18 mouse cellular contexts compared by ENCODE assay signal in genomic region chr11:117619581-117619980, GRCm38 (mm10). TPM values are rescaled to one million over a fixed set of nuclear protein-coding genes. Genes with fewer than 3 reads are reported as not detected.
DNase-seq lines count a peak whose midpoint lies in the region; ATAC-seq and TF ChIP-seq lines count a peak whose summit lies in the region.
"Had no signal": no experiment of that assay in that cellular context is flagged by ENCODE, and none has a peak within 500 bp of the region (broad histone marks: within the 10 kb centered on the region; RNA-seq: fewer than 3 reads in every experiment).

No protein-coding gene starts in this region.

- ATAC-seq in hindbrain, embryonic 14.5 days (ENCODE audit: low FRiP score): no peak
- ATAC-seq in hindbrain, postnatal 0 days: no peak
- no peak for ATAC-seq in embryonic facial prominence, embryonic 13.5 days (ENCODE audit: insufficient number of reproducible peaks, insufficient read depth, low FRiP score, low TSS enrichment, low read depth)
- ATAC-seq in neural tube, embryonic 14.5 days (ENCODE audit: low read depth): no peak
- ATAC-seq: liver, postnatal 0 days had no signal

- 0 out of 2 replicates have a peak overlapping the region, but pooled peaks have one; percentile 80 for H3K27ac ChIP-seq in hindbrain, embryonic 14.5 days
- H3K27ac ChIP-seq in hindbrain, postnatal 0 days: no peak overlapping the region
- H3K27ac ChIP-seq in embryonic facial prominence, embryonic 13.5 days: no peak overlapping the region
- H3K27ac ChIP-seq in limb, embryonic 10.5 days: 0 out of 2 replicates have a peak overlapping the region, but pooled peaks have one; percentile 21
- peak overlapping the region; percentile 22 for H3K27ac ChIP-seq in neural tube, embryonic 14.5 days (ENCODE audit: low read depth, low read length)
- no peak overlapping the region for H3K27ac ChIP-seq in layer of hippocampus, adult 2 months
- H3K27ac ChIP-seq: embryonic facial prominence, embryonic 15.5 days; heart, embryonic 15.5 days had no signal

- no peak overlapping the region for H3K4me3 ChIP-seq in hindbrain, embryonic 14.5 days (replicated peaks; ENCODE audit: low read length)
- no peak overlapping the region for H3K4me3 ChIP-seq in hindbrain, postnatal 0 days (ENCODE audit: low read length)
- H3K4me3 ChIP-seq in embryonic facial prominence, embryonic 13.5 days: no peak overlapping the region
- H3K4me3 ChIP-seq in limb, embryonic 10.5 days: no peak overlapping the region
- no peak overlapping the region for H3K4me3 ChIP-seq in neural tube, embryonic 14.5 days (ENCODE audit: low read depth, low read length)
- H3K4me3 ChIP-seq in layer of hippocampus, adult 2 months: no peak overlapping the region
- H3K4me3 ChIP-seq: embryonic facial prominence, embryonic 15.5 days; heart, embryonic 15.5 days; midbrain, embryonic 12.5 days had no signal

- no peak for TF ChIP-seq CTCF in hindbrain, postnatal 0 days (IDR thresholded peaks at IDR 0.05; ENCODE audit: low read depth)
- no peak for TF ChIP-seq CTCF in layer of hippocampus, adult 2 months (conservative IDR thresholded peaks at IDR 0.05)

- H3K9ac ChIP-seq in hindbrain, embryonic 14.5 days: no peak overlapping the region
- no peak overlapping the region for H3K9ac ChIP-seq in hindbrain, postnatal 0 days (replicated peaks; ENCODE audit: low read length)
- 0 out of 2 replicates have a peak overlapping the region, but pooled peaks have one; percentile 21 for H3K9ac ChIP-seq in embryonic facial prominence, embryonic 13.5 days
- no peak overlapping the region; the same call in 1 of the 2 replicates for H3K9ac ChIP-seq in neural tube, embryonic 14.5 days (replicated peaks; ENCODE audit: low read depth, low read length)
- H3K9ac ChIP-seq: embryonic facial prominence, embryonic 15.5 days; heart, embryonic 15.5 days; liver, postnatal 0 days; midbrain, embryonic 12.5 days had no signal

- WGBS in hindbrain, embryonic 14.5 days: 51% methylated on average over 10 of the region's 10 CpGs
- 47% methylated on average over 10 of the region's 10 CpGs for WGBS in hindbrain, postnatal 0 days
- 48% methylated on average over 10 of the region's 10 CpGs for WGBS in embryonic facial prominence, embryonic 13.5 days
- WGBS in limb, embryonic 10.5 days: 25% methylated on average over 10 of the region's 10 CpGs
- 34% methylated on average over 10 of the region's 10 CpGs for WGBS in neural tube, embryonic 14.5 days

- H3K9me3 ChIP-seq in hindbrain, embryonic 14.5 days (ENCODE audit: control insufficient read depth, low read length): no peaks in the 10 kb centered on the region
- H3K9me3 ChIP-seq in hindbrain, postnatal 0 days (ENCODE audit: low read length): no peaks in the 10 kb centered on the region
- no peaks in the 10 kb centered on the region for H3K9me3 ChIP-seq in embryonic facial prominence, embryonic 13.5 days
- H3K9me3 ChIP-seq in limb, embryonic 10.5 days (replicated peaks): no peaks in the 10 kb centered on the region
- no peaks in the 10 kb centered on the region for H3K9me3 ChIP-seq in neural tube, embryonic 14.5 days (ENCODE audit: control insufficient read depth, low read length)
- H3K9me3 ChIP-seq: embryonic facial prominence, embryonic 15.5 days; heart, embryonic 15.5 days; midbrain, embryonic 12.5 days had no signal

- no peak for DNase-seq in hindbrain, embryonic 14.5 days (ENCODE audit: low spot score)
- no peak for DNase-seq in hindbrain, postnatal 0 days (ENCODE audit: low spot score)
- no peak for DNase-seq in limb, embryonic 10.5 days (ENCODE audit: low spot score)
- no peak for DNase-seq in layer of hippocampus, adult 2 months (ENCODE audit: low spot score in 2 of 2)
- DNase-seq in spleen, adult 18-20 months: no peak
- DNase-seq in adrenal gland, adult 18-20 months (ENCODE audit: low spot score in 2 of 2): no peak
- DNase-seq: B cell, adult 2 months; cerebellum, adult 18-20 months; kidney, postnatal 10 days; left cerebral cortex, postnatal 4 days; liver, postnatal 0 days; lung, postnatal 36 days; right cerebral cortex, adult 18-20 months had no signal

- peaks cover 23% of the 10 kb centered on the region for H3K4me1 ChIP-seq in hindbrain, embryonic 14.5 days (replicated peaks; ENCODE audit: control insufficient read depth, insufficient read depth, low read length)
- H3K4me1 ChIP-seq in hindbrain, postnatal 0 days (ENCODE audit: insufficient read depth, low read length): peaks cover 12% of the 10 kb centered on the region
- H3K4me1 ChIP-seq in embryonic facial prominence, embryonic 13.5 days: peaks cover 43% of the 10 kb centered on the region
- peaks cover 48% of the 10 kb centered on the region for H3K4me1 ChIP-seq in limb, embryonic 10.5 days
- peaks cover 28% of the 10 kb centered on the region for H3K4me1 ChIP-seq in neural tube, embryonic 14.5 days (ENCODE audit: control insufficient read depth, insufficient read depth, low read length)

- H3K27me3 ChIP-seq in hindbrain, embryonic 14.5 days (ENCODE audit: control insufficient read depth, insufficient read depth, low read length): no peaks in the 10 kb centered on the region
- no peaks in the 10 kb centered on the region for H3K27me3 ChIP-seq in hindbrain, postnatal 0 days (ENCODE audit: insufficient read depth, low read length)
- peaks cover 24% of the 10 kb centered on the region for H3K27me3 ChIP-seq in embryonic facial prominence, embryonic 13.5 days
- peaks cover 54% of the 10 kb centered on the region for H3K27me3 ChIP-seq in limb, embryonic 10.5 days (ENCODE audit: low read depth, poor library complexity, severe bottlenecking)
- H3K27me3 ChIP-seq in neural tube, embryonic 14.5 days (ENCODE audit: control insufficient read depth, insufficient read depth, low read length): no peaks in the 10 kb centered on the region

- no peaks in the 10 kb centered on the region for H3K36me3 ChIP-seq in hindbrain, embryonic 14.5 days (replicated peaks; ENCODE audit: control insufficient read depth, insufficient read depth)
- H3K36me3 ChIP-seq in hindbrain, postnatal 0 days (ENCODE audit: insufficient read depth, low read length): no peaks in the 10 kb centered on the region
- no peaks in the 10 kb centered on the region for H3K36me3 ChIP-seq in embryonic facial prominence, embryonic 13.5 days
- no peaks in the 10 kb centered on the region for H3K36me3 ChIP-seq in limb, embryonic 10.5 days
- no peaks in the 10 kb centered on the region for H3K36me3 ChIP-seq in neural tube, embryonic 14.5 days (ENCODE audit: control insufficient read depth, insufficient read depth, low read length)
- H3K36me3 ChIP-seq: embryonic facial prominence, embryonic 15.5 days; heart, embryonic 15.5 days; midbrain, embryonic 12.5 days had no signal

- H3K4me2 ChIP-seq in hindbrain, embryonic 14.5 days (replicated peaks): no peak overlapping the region
- no peak overlapping the region for H3K4me2 ChIP-seq in hindbrain, postnatal 0 days (ENCODE audit: low read depth, low read length)
- no peak overlapping the region for H3K4me2 ChIP-seq in embryonic facial prominence, embryonic 13.5 days
- no peak overlapping the region; the same call in 1 of the 2 replicates for H3K4me2 ChIP-seq in neural tube, embryonic 14.5 days (ENCODE audit: low read depth, low read length)
- H3K4me2 ChIP-seq: embryonic facial prominence, embryonic 15.5 days; heart, embryonic 15.5 days had no signal

RNA-seq across cellular contexts. Expression of gene Tnrc6c, which starts 34.5 kb away (rescaled TPM):
- 23.4 and 25.1 TPM in 2 replicates for polyA plus RNA-seq in hindbrain, embryonic 14.5 days (2014; fragmentation: Nextera tagmentation; extraction: Ambion mirVana)
- total RNA-seq in hindbrain, postnatal 0 days (2014; rRNA removed): 56.4 and 64.9 TPM in 2 replicates
- polyA plus RNA-seq in hindbrain, postnatal 0 days (2015; fragmentation: Nextera tagmentation; extraction: Ambion mirVana): 18.3 and 19.7 TPM in 2 replicates
- 18.4 and 22.5 TPM in 2 replicates for polyA plus RNA-seq in embryonic facial prominence, embryonic 13.5 days (2015; fragmentation: Nextera tagmentation; extraction: Ambion mirVana)
- 11.4 and 14.1 TPM in 2 replicates for polyA plus RNA-seq in limb, embryonic 10.5 days (2016; fragmentation: Nextera tagmentation; extraction: Ambion mirVana)
- 30.6 and 32.5 TPM in 2 replicates for polyA plus RNA-seq in neural tube, embryonic 14.5 days (2014; fragmentation: Nextera tagmentation; extraction: Ambion mirVana)
- 10 to 100 TPM; 74.7 to 82.1 TPM for total RNA-seq in layer of hippocampus, adult 2 months (2021)
- total RNA-seq in adrenal gland, adult 18-20 months (2021): 10 to 100 TPM; 20.4 to 24.5 TPM

Comparison
In these comparisons a context has a peak if more than half of its experiments do, and no peak if none do; other contexts are left out.
1. H3K27ac ChIP-seq: peak in hindbrain, embryonic 14.5 days (single experiment), limb, embryonic 10.5 days (single experiment) and neural tube, embryonic 14.5 days (single experiment); none in hindbrain, postnatal 0 days (single experiment), embryonic facial prominence, embryonic 13.5 days (single experiment) and layer of hippocampus, adult 2 months (single experiment).